Mouse (Mus musculus) C2C12 (cell line): ENCODE measurements around the gene Slc35c1. TPM values are rescaled to one million over a fixed set of nuclear protein-coding genes. Genes with fewer than 3 reads are reported as not detected.
A peak's percentile ranks its signal among the peaks of the same experiment; 100 is the strongest.

ENCODE experiments used
- H3K27me3 ChIP-seq: one replicate; pipeline ENCODE4 v1.6.1; 2011; ENCODE audit not compliant: control insufficient read depth, insufficient read depth, insufficient read length
- H3K36me3 ChIP-seq: one replicate; pipeline ENCODE4 v1.6.1; 2011; ENCODE audit not compliant: control insufficient read depth, insufficient read depth
- H3K4me3 ChIP-seq: one replicate; pipeline ENCODE4 v1.5.1; 2011; ENCODE audit warnings: mild to moderate bottlenecking, control low read depth; ENCODE audit not compliant: poor library complexity, insufficient read depth, severe bottlenecking
- H3K79me2 ChIP-seq: one replicate; pipeline ENCODE4 v1.6.1; 2011; ENCODE audit not compliant: control insufficient read depth, insufficient read depth
- H3K79me3 ChIP-seq: one replicate; pipeline ENCODE4 v1.6.1; 2011; ENCODE audit warnings: low read depth, control low read depth
- H3ac ChIP-seq: one replicate; pipeline ENCODE3; 2011; ENCODE audit warnings: low read depth; ENCODE audit not compliant: control insufficient read depth, insufficient read length
- CEBPB ChIP-seq: IDR thresholded peaks from one replicate; pipeline ENCODE4 v1.6.1; 2011; ENCODE audit warnings: low read depth, mild to moderate bottlenecking, control low read depth, moderate library complexity
- CTCF ChIP-seq: IDR thresholded peaks from one replicate; pipeline ENCODE4 v1.5.1; 2011; ENCODE audit not compliant: control insufficient read depth, insufficient read depth, insufficient read length
- FOSL1 ChIP-seq: IDR thresholded peaks from one replicate; pipeline ENCODE4 v1.8.0; 2011; ENCODE audit warnings: mild to moderate bottlenecking, low read length; ENCODE audit not compliant: poor library complexity, insufficient read depth, severe bottlenecking
- MAX ChIP-seq: IDR thresholded peaks from one replicate; pipeline ENCODE4 v1.6.1; 2011; ENCODE audit warnings: mild to moderate bottlenecking, control low read depth
- MYOD1 ChIP-seq: IDR thresholded peaks from one replicate; pipeline ENCODE4 v1.6.1; 2011; ENCODE audit warnings: low read depth; ENCODE audit not compliant: control insufficient read depth, insufficient read length
- MYOG ChIP-seq: IDR thresholded peaks from one replicate; pipeline ENCODE4 v1.6.1; 2011; ENCODE audit not compliant: control insufficient read depth, insufficient read length; ENCODE audit errors: extremely low read depth
- USF1 ChIP-seq: IDR thresholded peaks from one replicate; pipeline ENCODE4 v1.6.1; 2011; ENCODE audit warnings: low read depth, mild to moderate bottlenecking, control low read depth, moderate library complexity
- polyA plus RNA-seq: library from polyadenylated mRNA; unstranded; fragments of >200 nt; fragmentation: generic; extraction: Trizol; gene quantifications from one replicate; pipeline ENCODE4 v1.2.1, GENCODE M21; 2012; ENCODE audit warnings: missing spikeins

The Slc35c1 gene
- polyA plus RNA-seq, 1 experiment, result 9.6 TPM

GRCm38 (mm10) chr2:92437366-92437765 is 23.0 kb downstream of the Slc35c1 start:
- H3K79me3 ChIP-seq, result no peaks in the 10 kb centered on the region
- no peak overlapping the region for H3K4me3 ChIP-seq
- H3ac ChIP-seq, result no peak overlapping the region
- no peaks in the 10 kb centered on the region for H3K36me3 ChIP-seq
- H3K79me2 ChIP-seq, result no peaks in the 10 kb centered on the region
- H3K27me3 ChIP-seq, result peaks cover 24% of the 10 kb centered on the region
- TF ChIP-seq USF1 (no peak), MYOG (no peak), CTCF (no peak), FOSL1 (no peak), MAX (no peak), MYOD1 (no peak), CEBPB (no peak)

- peaks cover 4% of the 10 kb centered on the region for H3K27me3 ChIP-seq
- no peak overlapping the region for H3ac ChIP-seq
- TF ChIP-seq MYOD1 (no peak), CEBPB (no peak), MYOG (no peak), USF1 (no peak), CTCF (no peak), FOSL1 (no peak), MAX (no peak)
- no peak overlapping the region for H3K4me3 ChIP-seq
- no peaks in the 10 kb centered on the region for H3K36me3 ChIP-seq
- no peaks in the 10 kb centered on the region for H3K79me3 ChIP-seq
- H3K79me2 ChIP-seq, result no peaks in the 10 kb centered on the region
These were observed 25.3 kb downstream of the Slc35c1 start for GRCm38 (mm10) chr2:92435023-92435422.

- TF ChIP-seq CEBPB (peak; percentile 84), MYOG (no peak)
- H3ac ChIP-seq, result peak overlapping the region; percentile 21
- no peaks in the 10 kb centered on the region for H3K79me3 ChIP-seq
- no peaks in the 10 kb centered on the region for H3K79me2 ChIP-seq
- no peaks in the 10 kb centered on the region for H3K36me3 ChIP-seq
- no peaks in the 10 kb centered on the region for H3K27me3 ChIP-seq
- H3K4me3 ChIP-seq, result no peak overlapping the region
These were observed 26.0 kb downstream of the Slc35c1 start for GRCm38 (mm10) chr2:92434375-92434745.

GRCm38 (mm10) chr2:92433578-92434374 is 26.6 kb downstream of the Slc35c1 start, which contains the start of gene Cry2:
Gene Cry2 (minus strand): TSS chr2:92434043.
- peak; percentile 98 for TF ChIP-seq MAX
- TF ChIP-seq CEBPB, result no peak
- peak within 1 kb of the TSS; percentile 97 for H3ac ChIP-seq
- no peaks in the 10 kb centered on the region for H3K36me3 ChIP-seq
- H3K79me3 ChIP-seq, result no peaks in the 10 kb centered on the region
- no peaks in the 10 kb centered on the region for H3K79me2 ChIP-seq
- H3K4me3 ChIP-seq, result peak within 1 kb of the TSS; percentile 75
- no peaks in the 10 kb centered on the region for H3K27me3 ChIP-seq

- Histone ChIP-seq H3K4me3 (peak overlapping the region; percentile 75), H3K36me3 (no peaks in the 10 kb centered on the region), H3K79me2 (no peaks in the 10 kb centered on the region), H3ac (no peak overlapping the region), H3K79me3 (no peaks in the 10 kb centered on the region), H3K27me3 (no peaks in the 10 kb centered on the region)
- TF ChIP-seq USF1, result no peak
- TF ChIP-seq CEBPB, result no peak
- no peak for TF ChIP-seq MYOG
- TF ChIP-seq CTCF, result no peak
- TF ChIP-seq FOSL1, result no peak
- TF ChIP-seq MAX, result no peak
- no peak for TF ChIP-seq MYOD1
These were observed 27.7 kb downstream of the Slc35c1 start for GRCm38 (mm10) chr2:92432299-92433295.

- Histone ChIP-seq H3K79me2 (no peaks in the 10 kb centered on the region), H3K27me3 (no peaks in the 10 kb centered on the region), H3K4me3 (no peak overlapping the region), H3K36me3 (no peaks in the 10 kb centered on the region), H3K79me3 (no peaks in the 10 kb centered on the region), H3ac (no peak overlapping the region)
- TF ChIP-seq CEBPB, result no peak
- TF ChIP-seq MYOG, result no peak
- no peak for TF ChIP-seq MYOD1
- no peak for TF ChIP-seq FOSL1
- no peak for TF ChIP-seq MAX
- no peak for TF ChIP-seq CTCF
- no peak for TF ChIP-seq USF1
These were observed 28.6 kb downstream of the Slc35c1 start for GRCm38 (mm10) chr2:92431611-92432179.
